Mouse (Mus musculus): Measurements from ENCODE around the gene Frmd4a.

Frmd4a gene

DNA sequence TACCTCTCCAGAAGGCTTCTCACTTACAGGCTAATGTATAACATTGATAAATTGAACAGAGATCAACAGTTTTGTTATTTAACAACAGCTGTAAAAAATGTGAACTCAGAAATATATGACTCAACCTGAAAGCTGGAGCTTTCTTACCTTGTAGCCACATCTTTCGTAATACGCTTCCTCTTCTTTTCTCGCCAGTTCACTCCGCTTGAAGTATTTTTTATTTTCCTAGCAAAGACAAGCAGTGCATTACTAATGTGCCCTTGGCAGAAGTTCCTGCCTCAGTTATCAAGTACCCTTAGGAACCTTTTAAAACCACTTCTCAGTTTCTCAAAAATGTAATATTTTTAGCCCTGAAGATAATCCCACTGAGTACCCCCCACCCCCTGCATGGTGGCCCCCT is 630.6 kb downstream of the Frmd4a start:
- in situ Hi-C loops (cut with MboI; ENCODE audit: low sequenced_read_pairs): no loop called here

DNA sequence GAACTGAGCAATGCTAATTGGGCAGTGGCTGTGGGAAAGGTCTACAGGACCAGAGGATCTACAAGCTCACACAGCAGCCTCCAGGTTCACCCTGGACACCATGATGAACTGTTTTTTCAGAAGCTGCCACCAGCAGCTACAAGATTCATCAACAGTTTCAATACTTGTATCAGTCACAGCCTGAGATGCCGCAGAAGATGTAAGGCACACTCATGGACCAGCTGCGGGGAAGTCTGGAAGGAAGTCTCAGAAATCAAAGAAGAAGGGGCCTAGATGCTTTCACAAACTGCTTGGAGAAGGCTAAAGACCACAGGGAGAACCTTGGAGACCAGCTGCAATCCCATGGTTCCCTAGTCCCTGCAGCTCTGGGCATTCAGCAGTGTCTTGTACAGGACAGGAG is 632.1 kb downstream of the Frmd4a start:
- in situ Hi-C loops (cut with MboI; ENCODE audit: low sequenced_read_pairs): no loop called here

DNA sequence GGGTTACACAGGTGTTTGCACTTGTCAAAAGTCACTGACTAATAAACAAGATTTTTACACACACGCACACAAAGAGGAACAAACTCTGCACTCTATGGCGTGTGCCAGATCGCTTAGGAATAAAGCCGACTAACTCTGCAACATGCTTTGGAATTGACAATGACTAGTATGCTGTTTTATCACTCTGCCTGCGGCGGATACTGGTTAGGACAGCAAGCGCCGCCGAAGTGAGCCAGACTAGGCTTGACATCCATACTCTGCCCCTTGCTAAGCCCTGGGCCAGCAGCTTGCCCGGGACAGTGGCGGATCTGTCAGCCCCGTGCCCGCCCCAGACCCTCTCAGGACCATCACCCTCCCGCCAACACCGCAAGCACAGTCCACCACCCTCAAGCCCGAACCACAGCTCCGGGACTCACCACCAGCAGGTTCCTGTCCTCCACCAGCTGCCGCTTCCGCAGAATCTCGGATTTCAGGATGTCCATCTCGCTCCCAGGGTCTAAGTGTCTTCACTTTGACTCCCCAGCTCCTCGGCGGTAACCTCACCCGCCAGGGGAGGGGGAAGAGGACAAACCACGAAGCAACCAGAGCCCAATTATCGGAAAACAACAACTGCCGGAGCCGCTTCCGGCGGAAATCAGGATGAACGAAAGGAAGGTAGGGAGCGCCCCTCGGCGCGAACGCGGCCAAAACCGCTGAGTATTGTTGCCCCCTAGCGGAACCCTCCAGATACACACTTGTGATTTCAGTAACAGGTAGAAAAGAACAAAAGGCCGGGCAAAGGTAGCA is 634.2 kb downstream of the Frmd4a start, which contains the start of gene Prpf18:
TSS of gene Prpf18 (minus strand) at position 614 of the 786 bp plus-strand sequence.
- in situ Hi-C loops (cut with MboI; ENCODE audit: low sequenced_read_pairs): no loop called here

DNA sequence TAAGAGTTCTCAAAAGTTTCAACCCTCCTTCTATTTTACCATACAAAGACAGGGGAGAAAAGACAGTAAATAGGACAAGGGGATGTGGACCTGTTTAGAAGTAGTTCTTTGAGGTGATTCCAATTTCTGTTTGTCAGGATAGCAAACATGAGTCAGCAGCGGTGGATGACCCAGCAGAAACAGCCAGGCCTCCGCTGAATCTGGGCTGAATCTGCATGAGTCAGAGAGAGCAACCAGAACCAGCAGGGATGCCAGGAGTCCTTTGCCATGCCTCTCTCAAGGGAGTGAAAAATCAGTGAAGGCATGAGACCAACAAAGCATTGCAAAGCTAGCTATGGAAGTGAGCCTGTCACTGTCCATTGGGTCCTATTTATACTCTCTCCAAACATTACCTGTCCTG is 643.2 kb downstream of the Frmd4a start:
- in situ Hi-C loops (cut with MboI; ENCODE audit: low sequenced_read_pairs): no loop called here
